Mouse (Mus musculus): ENCODE measurements around the gene Akr1a1.

Akr1a1 gene

DNA sequence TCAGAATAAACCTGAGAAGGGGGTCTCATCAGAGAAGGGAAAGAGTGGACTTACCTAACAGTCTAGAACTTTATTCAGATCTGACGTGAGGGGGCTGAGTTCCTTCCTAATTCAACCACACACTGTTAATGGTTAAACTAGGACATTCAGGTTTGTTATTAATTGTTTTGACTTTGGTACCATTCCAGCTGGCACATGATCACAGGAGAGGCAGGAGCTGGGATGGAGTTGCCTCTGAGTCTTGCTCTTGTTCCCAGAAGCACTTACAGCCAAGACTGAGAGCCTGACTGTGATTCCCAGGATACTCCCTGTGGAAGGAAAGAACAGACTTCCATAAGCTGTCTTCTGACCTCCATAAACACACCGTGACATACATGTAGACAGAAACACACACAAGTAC, 8.0 kb upstream of the Akr1a1 start:
- no peak for DNase-seq (ENCODE audit: low spot score in 2 of 2)

DNA sequence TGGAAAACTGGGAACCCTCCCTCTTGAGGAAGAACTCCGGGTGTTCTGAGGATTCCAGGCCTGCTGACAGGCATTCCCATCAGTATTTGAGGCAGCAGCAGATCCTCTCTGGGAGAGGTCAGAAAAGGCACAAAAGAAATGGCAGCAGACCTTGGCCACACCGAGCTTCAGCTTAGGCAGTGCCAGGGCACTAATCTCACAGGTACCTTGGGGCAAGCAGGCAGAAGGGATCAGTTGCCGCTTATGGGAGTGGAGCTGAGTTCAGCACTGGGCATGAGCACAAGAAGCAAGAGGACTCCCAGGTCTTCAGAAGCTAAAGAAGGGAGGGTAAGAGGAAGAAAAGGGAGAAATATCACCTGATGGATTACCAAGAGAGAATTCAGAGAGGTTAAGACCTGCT, 6.5 kb upstream of the Akr1a1 start:
- DNase-seq (ENCODE audit: low spot score in 2 of 2), result no peak

- no peak for DNase-seq (ENCODE audit: low spot score in 2 of 2)
Measured at GRCm38 (mm10) chr4:116655658-116656057, 4.2 kb upstream of the Akr1a1 start.

DNA sequence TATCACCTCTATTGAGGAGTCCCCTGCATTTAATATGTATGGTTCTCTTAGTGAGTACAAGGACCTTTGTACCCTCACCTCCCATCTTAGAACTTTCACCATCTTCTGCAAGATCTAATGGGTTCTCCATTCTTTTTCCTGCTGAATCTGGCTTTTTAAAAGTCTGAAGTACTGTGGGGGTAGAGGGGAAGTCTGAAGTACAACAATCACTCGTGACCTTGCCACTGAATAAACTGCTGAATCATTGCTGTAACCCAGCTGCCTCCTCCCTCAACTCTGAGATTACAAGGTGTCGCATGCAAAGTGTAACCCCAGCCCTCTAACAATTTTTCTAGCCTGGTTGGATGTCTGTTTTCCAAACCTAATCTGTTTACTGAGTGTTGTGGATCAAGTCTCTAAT, 3.6 kb upstream of the Akr1a1 start:
- DNase-seq (ENCODE audit: low spot score in 2 of 2), result no peak

GRCm38 (mm10) chr4:116653228-116653627, 1.7 kb upstream of the Akr1a1 start:
- DNase-seq (ENCODE audit: low spot score in 2 of 2), result no peak

DNA sequence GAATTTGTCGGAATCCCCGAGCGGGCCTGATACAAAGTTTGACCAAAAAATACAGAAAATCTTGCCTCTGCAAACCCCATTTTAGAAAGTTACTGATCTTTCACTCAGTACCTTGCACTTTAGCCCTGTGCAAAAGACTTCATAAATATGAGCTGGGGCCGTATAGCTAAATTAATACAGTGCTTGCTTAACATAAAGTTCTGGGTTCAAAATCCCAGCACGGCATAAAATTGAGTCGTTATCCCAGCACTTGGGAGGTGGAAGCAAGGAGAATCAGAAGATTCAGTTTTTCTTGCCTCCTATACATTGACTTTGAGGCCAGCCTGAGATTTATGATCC, 286 bp upstream of the Akr1a1 start:
- no peak for DNase-seq (ENCODE audit: low spot score in 2 of 2)

DNA sequence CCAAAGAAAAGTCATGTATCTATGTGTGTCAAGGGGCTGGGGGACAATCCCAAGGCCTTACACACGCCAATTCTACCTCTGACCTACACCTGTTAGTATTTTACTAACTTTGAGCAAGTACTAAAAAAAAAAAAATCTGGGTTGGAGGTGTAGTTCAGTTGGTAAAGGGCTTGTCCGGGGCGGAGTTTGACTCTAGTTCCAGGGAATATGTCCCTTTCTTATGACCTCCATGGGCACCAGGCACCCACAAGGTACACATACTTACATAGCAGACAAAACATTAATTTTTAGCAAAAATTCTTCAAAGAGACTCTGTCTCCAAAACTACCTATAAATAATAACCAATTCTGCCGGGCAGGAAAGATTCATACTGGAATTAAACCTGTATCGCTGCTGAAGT, 1.1 kb downstream of the Akr1a1 start:
- DNase-seq (ENCODE audit: low spot score in 2 of 2), result no peak

DNA sequence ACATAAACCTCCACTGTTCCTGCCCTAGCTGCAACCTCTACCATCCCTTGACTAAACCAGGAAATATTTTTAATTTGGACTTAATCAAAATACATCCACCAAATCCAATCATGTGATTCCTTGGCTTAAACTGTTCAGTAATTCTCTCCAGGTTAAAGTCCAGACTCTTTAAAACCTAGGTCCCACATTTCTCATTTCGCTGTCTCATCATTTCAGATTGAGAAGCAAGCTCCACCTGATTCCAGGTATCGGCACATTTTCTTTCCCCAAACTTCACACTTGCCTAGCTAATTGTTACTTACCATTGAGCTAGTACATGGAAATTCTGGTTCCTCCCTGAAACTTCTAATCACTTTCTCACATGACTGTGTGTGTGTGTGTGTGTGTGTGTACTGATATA, 2.1 kb downstream of the Akr1a1 start:
- DNase-seq (ENCODE audit: low spot score in 2 of 2), result no peak

DNA sequence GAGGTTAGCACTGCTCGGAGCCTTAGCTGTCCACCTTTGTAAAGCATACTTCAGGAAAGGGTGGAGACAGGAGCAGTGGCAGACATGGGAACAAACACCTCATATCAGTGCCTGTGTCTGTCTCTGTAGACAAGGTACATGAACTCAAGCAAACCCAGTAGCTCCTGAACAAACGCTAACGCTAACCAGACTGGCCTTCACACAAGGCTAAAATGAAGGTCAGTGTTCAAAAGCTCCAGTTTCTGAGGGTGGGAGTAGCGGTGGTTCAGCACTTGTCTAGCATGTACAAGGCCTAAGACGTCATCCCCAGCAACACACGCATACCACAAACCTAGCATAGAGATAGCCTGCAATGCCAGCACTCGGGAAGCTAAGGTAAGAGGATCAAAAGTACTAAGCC, 5.9 kb downstream of the Akr1a1 start:
- DNase-seq (ENCODE audit: low spot score in 2 of 2), result no peak

- no peak for DNase-seq (ENCODE audit: low spot score in 2 of 2)
Measured at GRCm38 (mm10) chr4:116644326-116644725, 7.2 kb downstream of the Akr1a1 start.

GRCm38 (mm10) chr4:116642071-116642470, 9.4 kb downstream of the Akr1a1 start:
- no peak for DNase-seq (ENCODE audit: low spot score in 2 of 2)

DNA sequence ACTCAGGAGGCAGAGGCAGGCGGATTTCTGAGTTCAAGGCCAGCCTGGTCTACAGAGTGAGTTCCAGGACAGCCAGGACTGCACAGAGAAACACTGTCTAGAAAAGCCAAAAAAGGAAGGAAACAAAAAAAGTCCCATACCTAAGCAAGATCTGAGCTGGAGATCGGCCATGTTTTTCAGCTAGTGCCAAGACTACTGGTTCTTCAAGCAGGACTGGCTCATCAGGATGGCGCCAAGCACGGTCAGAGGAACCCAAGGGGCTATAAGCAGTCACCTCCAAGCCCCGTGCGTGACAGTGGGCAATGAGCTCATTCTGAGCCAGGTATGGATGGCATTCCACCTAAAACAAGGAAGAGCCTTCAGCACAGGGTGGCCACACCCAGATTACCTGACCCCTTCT, 12.7 kb downstream of the Akr1a1 start:
- DNase-seq (ENCODE audit: low spot score in 2 of 2), result no peak

- no peak for DNase-seq (ENCODE audit: low spot score in 2 of 2)
Measured at GRCm38 (mm10) chr4:116635197-116635596, 16.3 kb downstream of the Akr1a1 start.

DNA sequence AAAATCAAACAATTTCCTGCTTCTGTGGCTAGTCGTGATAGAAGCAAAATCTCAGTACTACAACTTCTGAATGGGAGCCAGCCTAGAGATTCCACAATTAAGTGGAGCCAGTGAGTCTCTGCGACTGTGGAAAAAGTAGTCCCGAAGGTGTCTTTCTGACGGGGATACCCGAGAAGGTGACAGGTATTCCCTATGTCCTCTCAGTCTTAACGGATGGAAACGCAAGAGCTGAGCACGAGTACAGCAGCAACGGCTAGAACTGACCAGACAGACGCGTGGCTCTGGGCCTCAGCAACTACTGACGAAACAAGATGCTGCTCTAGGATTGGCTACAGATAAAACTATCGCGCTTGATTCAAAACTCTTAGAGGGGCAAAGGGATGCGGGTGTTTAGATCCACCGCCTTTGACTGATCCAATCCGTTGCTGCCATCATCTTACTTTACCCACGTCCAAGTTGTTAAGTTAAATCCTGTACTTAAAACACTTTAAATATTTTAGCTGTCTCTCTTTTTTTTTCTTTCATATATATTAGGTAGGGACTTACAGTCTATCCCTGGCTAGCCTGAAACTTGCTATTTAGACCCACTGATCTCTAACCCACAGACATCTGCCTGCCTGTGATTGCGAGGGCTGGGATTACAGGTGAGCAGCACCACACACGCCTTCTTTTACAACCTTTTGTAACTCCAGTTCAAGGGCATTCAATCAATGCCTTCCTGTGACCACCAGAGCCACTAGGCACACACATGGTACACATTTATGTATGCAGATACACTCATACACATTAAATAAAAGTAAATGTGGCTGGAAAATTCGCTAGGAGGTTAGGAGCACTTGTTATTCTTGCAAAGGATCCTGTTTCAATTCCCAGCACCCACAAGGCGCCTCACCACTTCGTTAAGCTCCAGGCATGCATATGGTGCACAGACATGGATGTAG, 23.5 kb downstream of the Akr1a1 start, which contains the start of gene Nasp:
Gene Nasp (minus strand): TSS at position 220 of the 941 bp plus-strand sequence.
- DNase-seq (ENCODE audit: low spot score in 2 of 2), result peak; percentile 72 to 75

DNA sequence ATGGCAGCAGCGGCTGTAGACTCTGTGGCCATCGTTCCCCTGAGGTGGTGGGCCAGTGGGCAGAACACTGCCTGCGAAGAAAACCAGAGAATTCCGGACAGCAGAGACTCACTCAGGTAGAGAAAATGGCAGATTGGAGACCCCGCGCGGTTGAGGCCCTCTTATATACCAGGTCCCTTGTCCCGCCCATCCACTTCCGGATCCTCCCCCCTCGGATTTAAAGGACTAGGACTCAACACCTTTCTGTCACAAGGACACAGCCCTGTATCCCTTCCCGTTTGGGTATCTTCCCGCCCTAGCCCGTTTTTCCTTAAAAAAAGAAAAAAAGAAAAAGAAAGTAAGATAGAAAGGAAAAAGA, 24.1 kb downstream of the Akr1a1 start:
- peak; percentile 82 to 88 for DNase-seq (ENCODE audit: low spot score in 2 of 2)

- DNase-seq (ENCODE audit: low spot score in 2 of 2), result peak; percentile 39 to 51
Measured at GRCm38 (mm10) chr4:116626658-116627358, 24.7 kb downstream of the Akr1a1 start.

DNA sequence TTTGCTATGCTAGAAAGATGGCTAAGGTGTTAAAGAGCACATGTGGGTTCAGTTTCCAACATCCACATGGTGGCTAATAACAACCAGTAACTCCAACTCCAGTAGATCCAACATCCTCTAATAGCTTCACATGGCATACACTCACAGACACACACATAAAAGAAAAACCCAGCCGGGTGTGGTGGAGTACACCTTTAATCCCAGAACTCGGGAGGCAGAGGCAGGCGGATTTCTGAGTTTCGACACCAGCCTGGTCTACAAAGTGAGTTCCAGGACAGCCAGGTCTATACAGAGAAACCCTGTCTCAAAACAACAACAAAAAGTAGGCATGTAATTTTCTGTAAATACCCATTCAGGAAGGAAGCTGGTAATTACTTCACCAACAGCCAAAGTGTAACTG, 26.6 kb downstream of the Akr1a1 start:
- no peak for DNase-seq (ENCODE audit: low spot score in 2 of 2)

GRCm38 (mm10) chr4:116615237-116615636, 36.2 kb downstream of the Akr1a1 start:
- no peak for DNase-seq (ENCODE audit: low spot score in 2 of 2)

DNA sequence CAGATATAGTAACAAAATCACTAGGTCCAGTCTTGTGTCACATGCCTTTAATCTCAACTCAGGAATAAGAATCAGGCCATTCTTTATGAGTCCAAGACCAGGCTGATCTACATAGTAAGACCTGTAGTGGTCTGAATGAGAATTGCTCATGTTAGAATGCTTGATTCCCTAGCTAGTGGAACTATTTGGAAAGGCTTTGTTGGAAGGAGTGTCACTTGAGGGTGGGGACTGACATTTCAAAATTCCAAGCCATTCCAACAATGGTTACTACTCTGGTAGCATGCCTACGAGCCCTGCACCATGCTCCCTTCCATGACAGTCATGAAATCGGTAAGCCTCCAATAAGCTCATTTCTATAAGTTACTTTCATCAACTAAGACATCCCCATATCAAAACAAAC, 38.9 kb downstream of the Akr1a1 start:
- no peak for DNase-seq (ENCODE audit: low spot score in 2 of 2)

DNA sequence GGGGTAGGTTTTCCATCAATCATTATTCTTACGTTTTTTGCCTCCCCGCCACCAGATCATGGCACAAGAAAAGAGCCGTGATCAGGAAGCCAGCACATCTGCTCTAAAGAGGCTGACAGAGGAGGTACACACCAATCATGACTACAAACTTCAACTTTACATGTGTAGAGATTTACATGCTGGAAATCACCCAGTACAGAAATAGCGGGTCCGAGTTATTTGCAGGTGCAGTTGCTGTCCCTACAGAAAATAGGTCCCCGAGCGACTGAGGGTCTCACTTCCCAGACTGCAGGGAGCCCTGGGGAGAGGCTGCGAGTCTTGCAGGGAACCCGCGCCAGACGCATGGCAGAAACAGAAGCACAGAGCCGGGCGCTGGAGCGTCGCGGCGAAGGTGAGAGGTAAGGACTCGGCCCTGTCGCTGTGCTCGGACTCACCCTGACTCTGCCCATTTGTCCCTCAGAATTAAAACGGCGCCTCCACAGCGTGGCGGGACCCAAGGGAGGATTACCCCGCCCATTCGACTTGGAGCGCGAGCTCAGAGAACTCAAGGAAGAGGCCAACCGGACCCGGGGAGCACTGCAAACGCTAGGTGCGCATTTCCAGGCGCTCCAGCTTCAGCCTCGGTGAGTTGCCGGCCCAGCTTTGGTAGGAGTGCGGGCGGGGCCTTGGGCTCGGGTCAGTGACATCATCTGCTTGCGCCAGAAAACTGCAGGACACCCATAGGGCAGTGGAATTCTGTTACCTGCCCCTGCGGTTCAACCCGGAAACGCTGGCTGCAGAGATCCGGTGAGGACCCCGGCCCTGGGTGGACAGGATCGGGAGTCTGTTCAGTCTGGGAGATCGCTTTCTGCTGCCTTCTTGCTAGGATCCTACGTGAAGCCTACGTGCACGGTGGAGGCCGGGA, 54.2 kb downstream of the Akr1a1 start:
- DNase-seq (ENCODE audit: low spot score in 2 of 2), result peak; percentile 82 to 86

GRCm38 (mm10) chr4:116596379-116596778, 55.1 kb downstream of the Akr1a1 start, which contains the start of gene Ccdc17:
Ccdc17 (plus strand) TSS chr4:116596654.
- no peak for DNase-seq (ENCODE audit: low spot score in 2 of 2)

GRCm38 (mm10) chr4:116595793-116596192, 55.7 kb downstream of the Akr1a1 start:
- no peak for DNase-seq (ENCODE audit: low spot score in 2 of 2)
